Mouse (Mus musculus) lung, postnatal 0 days (tissue): Measurements from ENCODE around the gene Nme2. TPM values are rescaled to one million over a fixed set of nuclear protein-coding genes. Genes with fewer than 3 reads are reported as not detected.

Source experiments
- ATAC-seq: fragments of 200-750 bp; cut with Nextera tagmentation; 2 replicates; pipeline ENCODE4 v1.8.0; 2017; ENCODE audit warnings: moderate library complexity
- DNase-seq: peaks from one replicate; pipeline ENCODE4 v3.0.0-alpha.2; 2016; ENCODE audit warnings: low spot score
- H3K27ac ChIP-seq: fragments of 300-500 bp; sonication (generic); 2 replicates; pipeline ENCODE4 v1.5.1; 2014; ENCODE audit warnings: antibody characterized with exemption, mild to moderate bottlenecking, low read length, mixed read lengths
- H3K27me3 ChIP-seq: fragments of 300-500 bp; sonication (generic); replicated peaks from 2 replicates; pipeline ENCODE4 v1.6.1; 2014; ENCODE audit warnings: low read length, mixed read lengths; ENCODE audit not compliant: insufficient read depth
- H3K36me3 ChIP-seq: fragments of 300-500 bp; sonication (generic); 2 replicates; pipeline ENCODE4 v1.6.1; 2014; ENCODE audit warnings: low read length, mixed read lengths; ENCODE audit not compliant: insufficient read depth
- H3K4me1 ChIP-seq: fragments of 300-500 bp; sonication (generic); 2 replicates; pipeline ENCODE4 v1.6.1; 2014; ENCODE audit warnings: antibody characterized with exemption, low read depth, low read length, mixed read lengths; ENCODE audit not compliant: insufficient read depth
- H3K4me2 ChIP-seq: fragments of 300-500 bp; sonication (generic); replicated peaks from 2 replicates; pipeline ENCODE4 v1.6.1; 2014; ENCODE audit warnings: low read depth, mild to moderate bottlenecking, low read length, moderate library complexity, mixed read lengths
- H3K4me3 ChIP-seq: fragments of 300-500 bp; sonication (generic); 2 replicates; pipeline ENCODE4 v1.5.1; 2014; ENCODE audit warnings: low read depth, low read length
- H3K9ac ChIP-seq: fragments of 300-500 bp; sonication (generic); replicated peaks from 2 replicates; pipeline ENCODE4 v1.6.1; 2014; ENCODE audit warnings: low read depth, mild to moderate bottlenecking
- H3K9me3 ChIP-seq: fragments of 300-500 bp; sonication (generic); 2 replicates; pipeline ENCODE4 v1.6.1; 2016; ENCODE audit warnings: low read length, mixed read lengths
- CTCF ChIP-seq: IDR thresholded peaks from 2 replicates; pipeline ENCODE4 v1.5.1; 2016; ENCODE audit warnings: antibody characterized with exemption, mild to moderate bottlenecking
- EP300 ChIP-seq: IDR thresholded peaks from 2 replicates; pipeline ENCODE4 v1.6.1; 2016; ENCODE audit warnings: antibody characterized with exemption, mild to moderate bottlenecking, control low read depth
- WGBS: fragments of 180-500 bp; shearing (Covaris S2); extraction: QIAGEN DNeasy Blood & Tissue Kit; methylation state at CpG from one replicate; pipeline ENCODE4 v1.1.7; 2014; 5-methylcytosine and 5-hydroxymethylcytosine counted together
- polyA plus RNA-seq: library from polyadenylated mRNA; unstranded; fragments of >200 nt; fragmentation: Nextera tagmentation; extraction: Ambion mirVana; gene quantifications from 2 replicates; pipeline ENCODE4 v1.2.1, GENCODE M21; 2015

Gene Nme2
- polyA plus RNA-seq, 1 experiment from 2014 or later, result 280 TPM

DNA sequence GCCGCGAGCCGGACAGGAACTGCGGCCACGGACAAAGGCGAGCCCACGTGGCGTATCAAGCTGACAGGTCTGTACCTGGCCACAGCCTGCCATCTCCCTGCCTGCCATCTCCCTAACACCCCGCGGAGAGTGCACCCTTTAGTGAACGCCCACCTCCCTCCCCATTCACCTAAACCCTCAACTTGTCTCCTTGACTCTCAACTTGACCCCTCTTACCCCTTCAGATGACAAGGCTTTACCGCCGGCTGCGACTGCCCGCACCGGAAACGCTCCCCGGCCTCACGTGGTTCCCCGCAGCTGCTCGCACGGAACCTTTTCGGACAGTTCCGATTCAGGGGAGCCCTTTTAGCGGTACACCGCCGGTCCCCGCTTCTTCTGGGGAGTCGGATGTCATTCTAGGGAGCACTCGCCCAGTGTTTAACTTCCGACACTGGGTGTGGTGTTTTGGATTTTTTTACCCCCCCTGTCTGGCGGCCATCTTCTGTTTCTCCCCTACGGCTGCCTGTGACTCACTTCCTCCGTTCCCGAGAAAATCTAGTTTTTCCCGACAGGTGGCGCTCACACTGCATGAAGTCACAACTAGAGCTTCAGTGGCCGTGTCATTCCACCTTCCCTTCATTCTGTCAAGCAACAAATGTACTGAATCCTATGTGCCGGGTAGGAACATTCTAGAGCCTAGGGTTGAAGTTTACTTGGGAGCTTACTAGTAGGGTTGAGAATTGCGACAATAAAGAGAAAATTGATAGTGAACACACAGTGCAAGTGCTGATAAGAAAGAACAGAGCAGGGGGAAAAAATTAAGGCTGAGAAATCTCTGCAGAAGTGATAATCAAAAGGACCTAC is 12.2 kb upstream of the Nme2 start, which contains the start of the genes Gm20390 and Nme1:
Gm20390 (minus strand) TSS at position 289 of the 843 bp plus-strand sequence.
Nme1 (minus strand) TSS at position 517 of the 843 bp plus-strand sequence.
- TF ChIP-seq EP300 (peak; percentile 94), CTCF (peak; percentile 94)
- ATAC-seq, result peak; percentile 98
- WGBS, result under 1% methylated on average over 40 of the region's 40 CpGs

DNA sequence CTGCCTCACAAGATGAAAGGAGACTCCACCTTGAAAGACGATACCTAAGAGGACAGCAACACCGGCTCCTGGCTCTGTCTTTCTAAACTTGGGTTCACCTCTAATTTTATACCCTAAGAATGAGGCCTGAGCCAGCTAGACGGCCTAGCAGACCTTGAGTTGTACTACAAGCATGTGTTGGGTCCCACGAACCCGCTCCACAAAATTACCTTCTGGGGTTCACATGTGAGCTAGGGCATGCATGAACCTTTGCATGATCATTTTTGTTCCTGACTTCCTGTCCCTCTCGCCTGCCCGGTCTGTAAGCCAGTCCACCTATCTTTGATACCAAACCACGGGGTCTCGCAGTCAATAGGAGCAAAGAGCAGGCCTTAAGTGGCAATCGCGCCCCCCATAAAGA is 11.3 kb upstream of the Nme2 start:
- no peak for ATAC-seq
- WGBS, result 2% methylated on average over 11 of the region's 11 CpGs
- Histone ChIP-seq H3K27ac (0 out of 2 replicates have a peak overlapping the region, but pooled peaks have one; percentile 73), H3K4me3 (peak overlapping the region; percentile 70), H3K9ac (peak overlapping the region; percentile 54; the same call in 1 of the 2 replicates), H3K27me3 (no peaks in the 10 kb centered on the region), H3K9me3 (no peaks in the 10 kb centered on the region), H3K4me2 (peak overlapping the region; percentile 82), H3K36me3 (no peaks in the 10 kb centered on the region), H3K4me1 (no peaks in the 10 kb centered on the region)
- no peak for DNase-seq
- TF ChIP-seq CTCF (no peak), EP300 (no peak)

More for the DNA sequence above, 12.2 kb upstream of the Nme2 start, which contains the start of the genes Gm20390 and Nme1:
- Histone ChIP-seq H3K4me2 (peak within 1 kb of the TSS; percentile 82), H3K9ac (peak within 1 kb of the TSS; percentile 54), H3K9me3 (no peaks in the 10 kb centered on the region), H3K27me3 (no peaks in the 10 kb centered on the region), H3K27ac (peak within 1 kb of the TSS; percentile 73), H3K4me1 (no peaks in the 10 kb centered on the region), H3K36me3 (no peaks in the 10 kb centered on the region), H3K4me3 (peak within 1 kb of the TSS; percentile 70)
- DNase-seq, result peak; percentile 99

DNA sequence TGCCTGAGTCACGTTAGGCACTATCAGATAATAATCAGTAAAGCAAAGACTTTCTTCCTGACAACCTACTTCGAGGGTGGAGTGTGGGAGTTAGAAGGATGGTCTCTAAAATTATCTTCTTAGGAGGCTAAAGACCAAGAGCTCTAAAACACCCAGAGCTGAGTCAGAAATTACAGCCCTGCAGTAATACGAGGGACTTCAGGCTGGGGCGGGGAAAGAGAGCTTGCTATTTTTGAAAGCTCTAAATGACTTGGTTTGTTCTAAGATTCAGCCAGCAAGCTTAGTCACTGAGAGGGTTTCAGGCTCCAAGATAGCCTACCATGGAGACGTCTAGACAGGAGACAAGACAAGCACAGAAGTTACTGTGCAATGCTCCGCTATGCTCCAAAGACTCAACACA is 9.3 kb upstream of the Nme2 start:
- DNase-seq, result no peak
- H3K4me2 ChIP-seq, result no peak overlapping the region
- 91% methylated on average over 6 of the region's 6 CpGs for WGBS
- H3K27me3 ChIP-seq, result no peaks in the 10 kb centered on the region
- H3K4me3 ChIP-seq, result no peak overlapping the region
- TF ChIP-seq CTCF, result no peak
- no peak for TF ChIP-seq EP300
- no peaks in the 10 kb centered on the region for H3K9me3 ChIP-seq
- H3K36me3 ChIP-seq, result no peaks in the 10 kb centered on the region; the same call in 1 of the 2 replicates
- no peak overlapping the region for H3K9ac ChIP-seq
- no peak overlapping the region for H3K27ac ChIP-seq
- no peak for ATAC-seq
- no peaks in the 10 kb centered on the region for H3K4me1 ChIP-seq

DNA sequence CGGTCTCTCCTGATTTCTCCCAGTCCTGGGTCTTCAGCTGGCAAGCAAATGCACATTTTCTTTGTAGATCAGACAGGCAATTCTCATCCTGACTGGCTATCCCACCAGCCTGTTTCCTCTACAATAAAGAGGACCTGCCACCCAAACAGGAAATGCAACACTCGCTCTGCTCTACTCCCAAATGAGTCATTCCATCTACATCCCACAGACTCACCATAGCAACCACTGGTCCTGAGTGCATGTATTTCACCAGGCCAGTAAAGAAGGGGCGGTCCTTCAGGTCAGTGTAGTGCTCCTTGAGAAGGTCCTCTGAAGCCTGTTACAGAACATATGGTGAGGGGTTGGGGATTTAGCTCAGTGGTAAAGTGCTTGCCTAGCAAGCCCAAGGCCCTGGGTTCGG is 7.0 kb upstream of the Nme2 start:
- Histone ChIP-seq H3K9ac (no peak overlapping the region), H3K4me3 (no peak overlapping the region), H3K27me3 (no peaks in the 10 kb centered on the region), H3K36me3 (no peaks in the 10 kb centered on the region; the same call in 1 of the 2 replicates), H3K9me3 (no peaks in the 10 kb centered on the region), H3K4me1 (no peaks in the 10 kb centered on the region), H3K4me2 (no peak overlapping the region), H3K27ac (no peak overlapping the region)
- 79% methylated on average over 4 of the region's 4 CpGs for WGBS
- peak; percentile 70 for ATAC-seq
- no peak for TF ChIP-seq CTCF
- TF ChIP-seq EP300, result no peak
- peak; percentile 58 for DNase-seq

DNA sequence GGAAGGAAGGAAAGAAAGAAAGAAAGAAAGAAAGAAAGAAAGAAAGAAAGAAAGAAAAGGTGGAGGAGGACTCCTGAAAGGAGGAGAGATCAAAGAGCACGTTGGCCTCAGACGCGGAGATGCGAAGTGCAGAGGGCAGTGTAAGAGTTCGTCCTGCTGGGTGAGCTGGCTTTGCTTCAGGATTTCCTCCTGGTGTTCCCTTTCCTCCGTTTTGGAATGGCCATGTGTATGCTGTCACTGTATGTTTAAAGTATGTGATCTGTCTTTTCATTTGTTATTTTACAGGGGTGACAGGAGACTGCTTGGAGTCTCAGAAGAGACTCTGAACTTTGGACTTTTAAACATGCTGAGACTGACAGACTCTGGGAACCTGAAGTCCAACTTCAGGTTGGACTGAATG is 5.4 kb upstream of the Nme2 start:
- H3K4me3 ChIP-seq, result no peak overlapping the region
- no peak for TF ChIP-seq EP300
- no peak for TF ChIP-seq CTCF
- H3K27ac ChIP-seq, result no peak overlapping the region
- no peak overlapping the region for H3K4me2 ChIP-seq
- DNase-seq, result no peak
- H3K27me3 ChIP-seq, result no peaks in the 10 kb centered on the region
- H3K9ac ChIP-seq, result no peak overlapping the region
- H3K36me3 ChIP-seq, result no peaks in the 10 kb centered on the region; the same call in 1 of the 2 replicates
- H3K9me3 ChIP-seq, result no peaks in the 10 kb centered on the region
- no peak for ATAC-seq
- H3K4me1 ChIP-seq, result peaks cover 2% of the 10 kb centered on the region; the same call in 1 of the 2 replicates
- 84% methylated on average over 6 of the region's 6 CpGs for WGBS

DNA sequence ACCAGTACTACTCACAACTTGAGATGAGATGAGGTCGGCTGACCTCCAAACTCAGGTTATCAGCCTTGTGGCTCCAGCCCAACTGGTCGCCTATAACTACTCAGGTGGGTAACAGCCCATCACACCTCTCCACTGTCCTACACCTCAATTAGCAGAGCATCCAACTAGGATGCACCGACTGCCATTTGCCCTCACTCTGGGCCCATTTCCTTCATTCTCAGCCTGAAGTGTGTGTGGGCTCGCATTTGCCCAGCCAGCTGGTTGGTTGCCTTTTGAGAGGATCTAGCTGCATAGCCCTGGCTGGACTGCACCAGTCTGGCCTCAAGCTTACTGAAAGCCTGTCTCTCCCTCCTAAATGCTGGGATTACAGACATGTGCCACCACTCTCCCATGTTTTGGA is 1.7 kb upstream of the Nme2 start:
- DNase-seq, result no peak
- no peak for ATAC-seq
- H3K4me1 ChIP-seq, result peaks cover 5% of the 10 kb centered on the region; the same call in 1 of the 2 replicates
- no peak overlapping the region for H3K9ac ChIP-seq
- TF ChIP-seq CTCF, result no peak
- no peak for TF ChIP-seq EP300
- no peaks in the 10 kb centered on the region; the same call in 1 of the 2 replicates for H3K36me3 ChIP-seq
- H3K9me3 ChIP-seq, result no peaks in the 10 kb centered on the region
- H3K4me2 ChIP-seq, result no peak overlapping the region
- WGBS, result 78% methylated on average over 4 of the region's 4 CpGs
- no peak overlapping the region for H3K27ac ChIP-seq
- H3K4me3 ChIP-seq, result no peak overlapping the region
- no peaks in the 10 kb centered on the region for H3K27me3 ChIP-seq
